Mouse (Mus musculus) spleen, adult 2 months (tissue): ENCODE data around the gene Bicc1.

Experiments
- CTCF ChIP-seq: fragments of 200-500 bp; IDR thresholded peaks from 2 replicates; pipeline ENCODE4 v1.5.1; 2011; ENCODE audit warnings: mild to moderate bottlenecking, inconsistent platforms; ENCODE audit not compliant: insufficient read depth, insufficient read length, insufficient replicate concordance; ENCODE audit errors: extremely low read depth
- POLR2A ChIP-seq: fragments of 200-500 bp; IDR thresholded peaks from 2 replicates; pipeline ENCODE4 v1.6.1; 2011; ENCODE audit warnings: low read depth, low read length, inconsistent platforms

- no peak for TF ChIP-seq POLR2A
- no peak for TF ChIP-seq CTCF
Measured at GRCm38 (mm10) chr10:71127951-71128331, 31.6 kb downstream of the Bicc1 start.
